Mouse (Mus musculus) G1E (cell line): ENCODE measurements around the gene Trmt61a.

Experiments
- CTCF ChIP-seq: IDR thresholded peaks from 2 replicates; pipeline ENCODE4 v1.5.1; 2012; ENCODE audit warnings: low read depth, low read length, inconsistent platforms, mixed read lengths
- GATA1 ChIP-seq: IDR thresholded peaks from 2 replicates; pipeline ENCODE4 v1.6.1; 2012; ENCODE audit warnings: borderline replicate concordance, low read length, inconsistent platforms, mixed read lengths
- GATA2 ChIP-seq: IDR thresholded peaks from 2 replicates; pipeline ENCODE4 v1.6.1; 2012; ENCODE audit warnings: low read depth, low read length, inconsistent platforms, borderline replicate concordance
- POLR2AphosphoS5 ChIP-seq: IDR thresholded peaks from 2 replicates; pipeline ENCODE4 v1.6.1; 2012; ENCODE audit warnings: low read depth, low read length, inconsistent platforms; ENCODE audit not compliant: insufficient replicate concordance
- TAL1 ChIP-seq: conservative IDR thresholded peaks from 2 replicates; pipeline ENCODE4 v1.6.1; 2012; ENCODE audit warnings: low read depth, low read length, inconsistent platforms, mixed read lengths

GRCm38 (mm10) chr12:111716505-111716904, 38.6 kb downstream of the Trmt61a start:
- no peak for TF ChIP-seq TAL1
- TF ChIP-seq GATA1 = no peak
- no peak for TF ChIP-seq POLR2AphosphoS5
- no peak for TF ChIP-seq CTCF
- no peak for TF ChIP-seq GATA2
